Mouse (Mus musculus): ENCODE measurements around the gene Nipa2.
"Not testable (repeated sequence)": the region's sequence is repeated elsewhere in the genome, so short reads cannot be mapped to it uniquely, and the experiment has no call there.

Nipa2 gene

DNA sequence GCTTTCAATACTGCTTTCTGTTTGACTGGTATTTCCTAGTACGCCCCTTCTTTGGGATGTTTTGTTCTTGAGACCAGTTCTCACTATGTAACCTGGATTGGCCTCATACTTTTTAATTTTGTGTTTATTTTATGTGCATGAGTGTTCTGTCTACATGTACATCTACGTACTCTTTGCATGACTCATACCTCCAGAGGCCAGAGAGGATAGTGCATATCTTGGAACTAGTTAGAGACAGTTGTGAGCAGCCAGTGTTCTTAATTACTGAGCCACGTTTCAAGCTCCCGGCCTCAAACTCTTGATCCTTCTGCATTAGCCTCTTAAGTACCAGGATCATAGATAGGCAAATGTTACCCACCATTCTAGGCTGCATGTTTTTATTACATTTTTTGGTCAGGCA is 23.9 kb downstream of the Nipa2 start:
- DNase-seq (ENCODE audit: low read depth): no peak

DNA sequence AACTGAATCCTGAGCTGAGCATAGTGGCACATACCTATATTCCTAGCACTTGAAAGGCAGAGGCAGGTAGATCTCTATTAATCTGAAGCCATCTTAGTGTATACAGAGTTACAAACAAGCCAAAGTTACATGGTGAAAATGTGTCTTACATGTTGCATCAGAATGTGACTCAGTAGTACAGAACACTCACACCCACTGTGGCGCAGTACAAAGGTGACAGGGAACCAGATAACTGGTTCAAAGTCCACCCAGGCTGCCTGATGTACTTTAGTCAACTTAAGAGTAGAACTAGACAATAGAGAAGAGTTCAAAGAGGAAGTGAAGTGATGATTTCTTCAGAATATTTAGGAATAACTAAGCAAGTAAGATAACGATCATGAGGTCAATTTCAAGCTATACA is 27.3 kb downstream of the Nipa2 start:
- no peak for DNase-seq (ENCODE audit: low read depth)

DNA sequence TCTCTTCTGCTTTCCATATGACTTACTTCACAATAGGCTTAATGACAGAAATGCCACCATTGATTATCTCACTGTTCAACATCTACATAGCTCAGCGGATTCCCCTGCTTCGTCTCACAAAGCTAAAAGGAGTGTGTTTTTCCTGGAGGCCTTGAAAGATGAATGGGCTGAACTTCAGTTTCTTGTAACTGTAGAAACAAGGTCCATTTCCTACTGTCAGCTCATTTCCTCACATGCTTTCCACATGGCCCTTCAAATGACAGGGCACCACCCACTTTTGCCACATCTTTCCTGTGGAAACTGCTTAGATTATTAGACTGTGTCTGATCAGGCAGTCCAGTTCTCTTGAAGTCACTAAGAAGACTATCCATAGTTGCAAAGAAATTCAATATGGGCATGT is 33.6 kb downstream of the Nipa2 start:
- DNase-seq (ENCODE audit: low read depth): no peak

DNA sequence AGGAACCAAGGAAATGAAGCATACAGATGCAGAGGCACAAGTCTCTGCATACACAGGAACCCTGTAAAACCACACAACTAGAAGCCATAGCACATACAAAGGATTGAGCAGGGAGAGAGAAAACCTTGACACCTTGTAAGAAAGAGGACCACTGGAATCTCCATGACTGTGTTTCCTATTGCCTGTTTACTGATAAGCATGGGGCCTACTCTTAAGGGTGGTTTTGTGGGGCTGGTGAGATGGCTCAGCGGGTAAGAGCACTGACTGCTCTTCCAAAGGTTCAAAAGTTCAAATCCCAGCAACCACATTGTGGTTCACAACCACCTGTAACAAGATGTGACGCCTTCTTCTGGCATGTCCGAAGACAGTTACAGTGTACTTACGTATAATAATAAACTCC is 35.0 kb downstream of the Nipa2 start:
- no peak for DNase-seq (ENCODE audit: low read depth)

DNA sequence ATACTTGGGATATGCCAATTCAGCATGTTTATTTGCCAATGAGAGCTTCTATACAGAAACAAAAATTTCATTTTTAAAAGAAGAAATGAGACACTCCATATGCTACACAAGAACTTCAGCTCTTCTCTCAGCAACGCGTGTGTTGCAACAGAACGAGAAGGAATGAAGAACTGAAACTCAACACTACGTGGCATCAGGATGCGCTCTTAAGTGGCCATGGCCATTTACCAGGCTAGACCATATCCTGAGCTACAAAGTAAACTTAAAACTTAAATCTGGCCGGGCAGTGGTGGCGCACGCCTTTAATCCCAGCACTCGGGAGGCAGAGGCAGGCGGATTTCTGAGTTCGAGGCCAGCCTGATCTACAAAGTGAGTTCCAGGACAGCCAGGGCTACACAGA is 43.9 kb downstream of the Nipa2 start:
- not testable (repeated sequence) for DNase-seq (ENCODE audit: low read depth)

DNA sequence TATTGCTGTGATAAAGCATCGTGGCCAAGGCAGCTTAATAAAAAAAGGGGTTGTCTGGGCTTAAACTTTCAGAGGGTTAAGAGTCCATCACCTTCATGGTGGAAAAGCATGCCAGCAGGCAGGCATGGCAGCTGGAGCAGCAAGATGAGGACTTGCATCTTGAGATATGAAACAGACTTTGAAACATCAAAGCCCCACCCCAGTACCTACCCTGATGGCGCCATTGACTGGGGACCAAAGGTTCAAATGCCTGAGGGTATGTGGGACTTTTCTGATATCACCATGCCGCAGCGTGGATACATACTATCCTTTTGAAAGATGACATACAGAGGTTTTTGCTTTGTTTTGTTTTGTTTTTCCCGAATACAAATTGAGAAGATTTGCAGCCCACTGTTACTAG is 50.2 kb downstream of the Nipa2 start:
- DNase-seq (ENCODE audit: low read depth): no peak

DNA sequence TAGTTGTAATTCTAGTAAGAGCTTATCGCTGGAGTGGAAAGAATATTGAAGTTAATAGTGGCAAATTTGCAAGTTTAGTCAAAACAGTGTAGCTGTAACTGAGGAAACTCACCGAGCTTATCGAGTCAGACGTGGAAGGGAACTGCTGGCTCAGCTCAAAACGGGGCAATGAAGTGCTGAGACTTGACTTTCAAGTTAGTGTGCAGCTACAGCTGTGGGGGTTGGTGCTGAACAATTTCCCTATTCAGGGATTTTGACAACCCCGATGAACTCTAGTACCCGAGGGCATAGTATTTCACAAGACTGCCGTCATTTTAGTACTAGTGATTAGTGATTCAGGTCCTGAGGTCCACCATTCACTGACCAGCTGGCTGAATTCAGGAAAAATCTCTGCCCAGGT is 50.9 kb downstream of the Nipa2 start:
- no peak for DNase-seq (ENCODE audit: low read depth)

DNA sequence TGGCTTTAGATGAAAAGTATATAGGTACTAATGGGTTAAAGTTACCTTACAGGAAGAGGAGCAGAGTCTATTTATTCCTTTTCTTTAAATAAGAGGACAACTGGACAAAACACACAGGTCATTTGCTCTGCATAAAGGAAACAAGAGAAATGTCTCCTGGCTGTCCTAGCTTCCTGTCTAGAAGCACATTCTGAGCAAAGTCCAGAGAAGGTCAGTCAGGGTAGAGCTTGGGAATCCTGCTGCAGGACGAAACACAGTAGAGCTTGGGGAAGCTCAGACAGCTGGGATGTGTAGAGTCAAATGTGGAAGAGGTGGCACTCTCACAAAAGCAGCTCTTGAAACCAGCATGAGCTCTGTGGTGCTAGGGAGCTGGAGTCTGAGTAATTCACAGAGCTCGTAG is 51.9 kb downstream of the Nipa2 start:
- no peak for DNase-seq (ENCODE audit: low read depth)

DNA sequence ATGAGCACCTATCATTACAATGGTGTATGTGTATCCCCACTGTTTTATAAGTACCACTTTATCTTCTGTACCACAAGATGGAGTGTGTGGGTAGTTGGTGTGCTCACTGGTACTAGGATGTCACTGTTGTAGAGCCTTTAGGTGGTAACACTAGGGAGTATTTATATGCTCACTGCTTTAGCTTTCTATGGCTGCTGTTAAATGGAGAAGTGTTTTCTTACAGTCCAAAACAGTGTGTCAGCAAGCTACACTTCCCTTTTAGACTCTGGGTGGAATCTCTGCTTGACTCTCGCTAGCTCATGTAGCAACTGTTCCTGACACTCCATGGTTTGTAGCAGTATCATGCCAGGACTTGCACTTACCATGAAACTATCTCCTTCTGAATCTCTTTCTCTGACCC is 52.8 kb downstream of the Nipa2 start:
- no peak for DNase-seq (ENCODE audit: low read depth)

DNA sequence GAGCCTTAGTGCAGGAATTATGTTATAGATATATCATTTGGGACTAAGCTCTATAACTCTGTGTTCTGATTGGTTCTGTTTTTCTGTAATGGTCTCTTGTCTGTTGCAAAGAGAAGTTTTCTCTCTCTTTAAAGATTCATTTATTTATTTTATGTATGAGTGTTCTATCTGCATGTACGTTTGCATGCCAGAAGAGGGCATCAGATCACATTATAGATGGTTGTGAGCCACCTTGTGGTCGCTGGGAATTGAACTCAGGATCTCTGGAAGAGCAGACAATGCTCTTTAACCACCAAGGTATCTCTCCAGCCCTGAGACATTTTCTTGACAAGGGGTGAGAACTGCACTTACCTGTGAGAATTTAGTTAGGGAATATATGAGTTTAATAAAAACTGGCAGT is 56.8 kb downstream of the Nipa2 start:
- no peak for DNase-seq (ENCODE audit: low read depth)

DNA sequence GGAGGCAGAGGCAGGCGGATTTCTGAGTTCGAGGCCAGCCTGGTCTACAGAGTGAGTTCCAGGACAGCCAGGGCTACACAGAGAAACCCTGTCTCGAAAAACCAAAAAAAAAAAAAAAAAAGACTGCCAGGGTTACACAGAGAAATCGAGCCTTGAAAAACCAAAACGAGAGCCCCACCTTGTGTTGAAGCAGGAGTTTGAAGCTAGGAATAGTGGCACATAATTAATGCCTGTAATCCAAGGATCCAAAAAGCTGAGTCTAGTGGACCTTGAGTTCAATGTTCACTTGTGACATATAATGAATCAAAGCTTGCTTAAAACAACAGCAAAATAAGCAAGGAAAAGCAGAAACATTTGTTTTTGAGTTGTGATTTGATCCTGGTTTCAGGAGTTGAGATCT is 58.5 kb downstream of the Nipa2 start:
- no peak for DNase-seq (ENCODE audit: low read depth)

DNA sequence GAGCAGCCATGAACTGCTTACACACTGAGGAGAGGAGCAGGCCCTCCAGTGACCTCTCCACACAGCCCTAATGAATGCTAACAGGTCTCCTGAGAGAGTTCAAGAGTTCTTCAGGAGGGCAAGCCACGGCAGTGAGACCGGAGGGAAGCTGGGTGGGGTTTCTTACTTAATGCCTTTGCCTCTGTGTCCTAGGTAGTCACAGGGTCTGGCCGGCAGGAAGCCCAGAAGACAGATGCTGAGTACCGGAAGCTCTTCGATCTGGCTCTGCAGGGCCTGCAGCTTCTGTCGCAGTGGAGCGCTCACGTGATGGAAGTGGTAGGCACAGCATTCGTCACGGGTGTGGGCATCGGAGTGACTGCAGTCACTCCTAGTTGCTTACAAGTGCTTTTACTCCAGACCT is 70.5 kb downstream of the Nipa2 start:
- no peak for DNase-seq (ENCODE audit: low read depth)

DNA sequence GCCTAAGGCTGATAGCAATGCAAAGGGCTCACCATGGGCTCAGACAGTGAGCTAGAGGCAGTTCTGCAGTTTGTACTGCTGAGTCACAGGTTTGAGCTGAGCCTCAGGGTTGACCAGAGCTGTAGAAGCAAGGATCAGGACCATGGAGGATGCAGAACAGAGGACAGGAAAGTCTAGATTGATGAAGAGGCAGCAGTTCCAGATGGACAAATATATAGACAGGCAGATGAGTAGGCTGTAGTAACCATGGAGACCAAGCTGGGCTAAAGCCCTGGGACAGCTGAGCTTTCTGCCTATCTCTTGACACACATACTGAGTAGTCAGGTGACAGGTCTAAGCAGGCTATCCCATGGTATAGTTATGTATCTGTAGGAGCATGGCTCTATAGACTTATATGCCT is 71.5 kb downstream of the Nipa2 start:
- no peak for DNase-seq (ENCODE audit: low read depth)

DNA sequence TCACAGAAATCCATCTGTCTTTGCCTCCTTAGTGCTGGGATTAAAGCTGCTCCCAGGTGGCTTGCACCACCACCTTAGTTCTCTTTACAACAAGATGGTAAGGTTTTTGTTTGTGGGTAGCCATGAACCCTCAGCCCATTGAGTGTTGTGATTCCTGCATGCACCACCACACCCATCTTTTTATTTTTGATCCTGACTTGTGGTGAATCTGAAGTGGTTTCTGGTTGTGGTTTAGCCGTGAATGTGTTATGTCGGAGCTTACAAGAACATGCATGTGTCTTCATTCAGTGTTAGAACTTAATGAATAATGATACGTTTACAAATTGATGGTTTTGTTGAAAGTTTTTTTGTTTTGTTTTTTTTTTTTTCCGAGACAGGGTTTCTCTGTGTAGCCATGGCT is 72.3 kb downstream of the Nipa2 start:
- DNase-seq (ENCODE audit: low read depth): no peak

DNA sequence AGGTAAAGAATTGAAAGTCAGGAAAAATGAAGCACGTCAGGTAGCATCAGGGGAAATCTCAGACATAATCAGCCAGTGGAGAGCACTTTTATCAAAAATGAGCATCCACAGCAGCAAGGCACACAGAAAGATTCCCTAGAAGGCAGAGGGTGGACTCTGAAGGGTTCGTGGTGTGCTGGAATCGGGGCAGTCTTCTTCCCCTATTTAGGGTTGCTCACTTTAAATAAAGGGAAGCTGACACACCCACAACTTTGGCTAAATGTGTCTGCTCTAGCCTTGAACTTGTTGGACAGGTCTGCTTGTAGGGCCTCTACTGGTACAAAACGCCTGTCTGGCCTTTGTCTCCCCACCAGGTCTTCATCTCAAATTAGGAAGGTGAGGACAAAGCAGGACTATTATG is 73.7 kb downstream of the Nipa2 start:
- no peak for DNase-seq (ENCODE audit: low read depth)

Data from fibroblast of lung, adult 2 months (primary cell).